Mouse (Mus musculus) brain, adult 10 weeks (tissue): ENCODE data around the gene Dera. TPM values are rescaled to one million over a fixed set of nuclear protein-coding genes. Genes with fewer than 3 reads are reported as not detected.

Experiments used
- polyA plus RNA-seq: library from polyadenylated mRNA; stranded (reverse); fragments of 350-450 nt; fragmentation: Illumina TruSeq; extraction: RNeasy Lipid Tissue Mini Kit (QIAGEN cat#74804); gene quantifications from one replicate; pipeline ENCODE4 v1.2.3, GENCODE M21; 2015; ENCODE audit warnings: low read depth, low replicate concordance

The Dera gene
- polyA plus RNA-seq: 6.3 TPM

DNA sequence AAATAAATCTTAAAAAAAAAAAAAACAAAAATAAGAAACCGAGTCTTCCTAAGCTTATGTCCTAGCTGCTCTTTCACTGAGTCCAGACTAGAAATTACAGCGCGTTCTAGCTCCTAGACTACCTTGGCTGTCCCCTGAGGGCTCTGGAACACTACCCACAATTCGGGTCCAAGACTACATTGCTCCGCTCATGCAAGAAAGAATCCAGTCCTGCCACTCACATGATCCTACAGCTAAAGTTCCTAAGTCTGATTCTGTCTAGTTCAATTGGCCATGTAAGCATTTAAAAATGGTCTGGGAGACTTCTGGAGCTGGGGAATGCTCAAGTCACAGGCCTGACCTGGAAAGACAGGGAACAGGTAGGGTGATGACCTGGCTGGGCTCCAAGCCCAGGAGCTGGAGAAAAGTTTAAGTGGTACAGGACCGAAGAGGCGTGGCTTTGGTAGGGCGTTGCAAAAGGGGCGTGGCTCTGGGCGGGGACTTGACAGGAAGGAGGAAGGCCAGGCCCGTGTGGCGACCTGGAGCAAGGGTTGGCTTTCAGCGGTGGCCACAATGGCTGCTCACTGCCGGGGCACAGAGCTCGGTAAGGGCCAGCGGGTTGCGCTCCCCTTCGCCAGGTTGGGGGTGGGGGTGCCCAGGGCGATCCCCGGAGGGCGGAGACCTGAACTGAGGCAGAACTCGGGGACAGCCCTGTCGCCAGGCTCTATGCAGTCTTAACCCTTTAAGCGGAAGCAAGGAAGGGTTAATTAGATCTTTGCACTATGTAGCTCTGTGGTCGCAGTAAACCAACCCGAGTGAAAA, at the start of gene Dera:
Gene Dera (plus strand): TSS at position 491 of the 801 bp plus-strand sequence.

DNA sequence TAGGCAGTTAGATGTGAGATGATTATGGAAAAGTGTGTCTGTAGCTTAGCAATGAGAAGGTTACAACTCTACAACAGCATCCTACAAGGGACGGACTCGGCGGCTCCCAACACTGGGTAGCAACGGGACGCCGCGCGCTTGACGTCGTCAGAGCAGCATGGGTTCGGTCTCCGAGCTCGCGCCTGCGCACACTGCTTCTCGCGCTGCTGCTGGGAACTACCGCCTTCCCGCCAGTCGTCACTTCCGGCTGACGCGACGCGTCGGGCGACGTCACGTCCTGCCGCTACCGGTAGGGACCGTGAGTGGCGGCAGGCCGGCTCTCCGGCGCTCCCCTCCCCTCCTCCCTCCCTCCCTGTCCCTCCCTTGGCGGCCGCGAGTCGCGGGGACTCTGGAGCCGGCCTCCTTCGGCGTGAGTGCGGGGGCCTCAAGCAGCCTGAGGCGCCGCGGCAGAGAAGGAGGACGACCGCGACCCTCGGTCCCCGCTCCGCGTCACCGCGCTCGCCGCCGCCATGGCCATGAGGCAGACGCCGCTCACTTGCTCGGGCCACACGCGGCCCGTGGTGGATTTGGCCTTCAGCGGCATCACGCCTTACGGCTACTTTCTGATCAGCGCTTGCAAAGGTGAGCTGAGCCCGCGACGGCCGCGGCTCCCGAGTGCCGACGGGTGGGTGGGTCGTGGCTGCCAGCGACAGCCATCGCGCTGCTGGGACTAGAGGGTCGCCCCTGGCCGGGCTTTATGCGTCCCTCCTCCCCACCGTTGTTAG, 19.3 kb upstream of the Dera start, which contains the start of gene Strap:
Gene Strap (plus strand): TSS at position 233 of the 764 bp plus-strand sequence.

Other genes starting within 250 kb of the Dera start
- gene Eps8, start 99.7 kb upstream of the Dera start, polyA plus RNA-seq: 23.7 TPM
- gene Strap, start 19.5 kb upstream of the Dera start, polyA plus RNA-seq: 121 TPM